Mouse (Mus musculus): ENCODE results near the gene Uba7. TPM values are rescaled to one million over a fixed set of nuclear protein-coding genes. Genes with fewer than 3 reads are reported as not detected.

The Uba7 gene
- polyA plus RNA-seq, 1 experiment: 91.5 TPM

DNA sequence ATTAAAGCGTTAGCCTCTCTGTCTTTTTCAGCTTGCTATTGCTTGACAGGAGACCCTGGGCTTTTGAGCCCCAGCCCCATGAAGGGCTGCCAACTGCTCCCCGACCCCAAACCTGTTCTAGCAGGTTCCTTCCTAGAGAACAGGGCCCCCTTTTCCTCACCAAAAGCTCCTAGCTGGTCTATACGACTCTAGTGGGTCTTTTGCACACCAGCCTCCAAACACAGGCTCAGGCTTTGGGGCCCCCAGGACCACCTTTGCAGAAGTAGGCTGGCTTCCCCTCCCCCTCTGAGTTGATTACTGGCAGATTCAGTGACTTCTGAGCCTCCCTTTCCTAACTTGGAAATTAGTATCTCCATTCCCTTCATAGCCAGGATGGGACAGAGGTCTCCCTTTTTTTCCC lies 38.5 kb upstream of the Uba7 start:
- no peaks in the 10 kb centered on the region for H3K9me3 ChIP-seq
- H3K36me3 ChIP-seq (replicated peaks; ENCODE audit: low read length): no peaks in the 10 kb centered on the region
- H3K4me3 ChIP-seq (replicated peaks): no peak overlapping the region
- H3K4me1 ChIP-seq: peaks cover 19% of the 10 kb centered on the region
- TF ChIP-seq GATA1 (IDR thresholded peaks at IDR 0.05; ENCODE audit: borderline replicate concordance, low read length): no peak
- TF ChIP-seq FLI1 (IDR thresholded peaks at IDR 0.05; ENCODE audit: low read length): no peak
- H3K27me3 ChIP-seq (replicated peaks): peaks cover 91% of the 10 kb centered on the region

DNA sequence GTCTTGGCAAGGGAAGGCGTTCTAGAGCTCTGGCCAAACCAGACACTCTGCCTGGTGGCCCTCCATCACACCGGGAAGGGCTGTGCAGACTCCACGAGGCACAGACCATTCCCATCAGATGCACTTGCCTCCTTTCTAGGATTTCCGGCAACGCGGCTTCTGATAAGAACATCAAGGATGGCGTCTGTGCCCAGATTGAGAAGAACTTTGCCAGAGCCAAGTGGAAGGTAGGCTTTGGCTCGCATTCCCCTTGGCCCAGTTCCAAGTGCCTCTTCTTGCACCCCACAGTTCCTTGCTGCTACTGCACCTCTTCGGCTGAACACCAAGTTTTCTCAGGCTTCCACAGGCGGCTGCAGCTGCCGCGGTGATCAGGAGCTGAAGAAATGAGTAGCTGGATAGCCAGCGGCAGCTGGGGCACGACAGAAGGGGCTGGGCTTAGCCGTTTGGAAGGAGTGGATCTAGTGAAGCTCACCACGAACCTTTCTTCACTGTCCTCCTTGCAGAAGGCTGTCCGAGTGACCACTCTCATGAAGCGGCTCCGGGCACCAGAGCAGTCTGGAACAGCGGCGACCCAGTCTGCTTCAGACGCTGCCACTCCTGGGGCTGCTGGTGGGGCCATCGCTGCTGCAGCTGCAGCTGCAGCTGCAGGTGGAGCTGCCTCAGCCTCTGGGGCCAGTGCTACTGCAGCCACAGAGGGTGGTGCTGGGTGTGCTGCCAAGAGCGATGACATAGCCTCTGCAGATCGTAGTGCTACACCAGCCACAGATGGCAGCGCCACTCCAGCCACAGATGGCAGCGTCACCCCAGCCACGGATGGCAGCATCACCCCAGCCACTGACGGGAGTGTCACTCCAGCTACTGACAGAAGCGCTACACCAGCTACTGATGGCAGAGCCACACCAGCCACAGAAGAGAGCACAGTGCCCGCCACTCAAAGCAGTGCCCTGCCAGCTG lies 27.8 kb upstream of the Uba7 start:
- Histone ChIP-seq H3K27me3 (replicated peaks) (peaks cover 32% of the 10 kb centered on the region), H3K9me3 (no peaks in the 10 kb centered on the region), H3K36me3 (replicated peaks; ENCODE audit: low read length) (no peaks in the 10 kb centered on the region), H3K4me1 (peaks cover 41% of the 10 kb centered on the region), H3K4me3 (replicated peaks) (peak overlapping the region; percentile 29)
- TF ChIP-seq GATA1 (IDR thresholded peaks at IDR 0.05; ENCODE audit: borderline replicate concordance, low read length): no peak
- TF ChIP-seq FLI1 (IDR thresholded peaks at IDR 0.05; ENCODE audit: low read length): no peak

DNA sequence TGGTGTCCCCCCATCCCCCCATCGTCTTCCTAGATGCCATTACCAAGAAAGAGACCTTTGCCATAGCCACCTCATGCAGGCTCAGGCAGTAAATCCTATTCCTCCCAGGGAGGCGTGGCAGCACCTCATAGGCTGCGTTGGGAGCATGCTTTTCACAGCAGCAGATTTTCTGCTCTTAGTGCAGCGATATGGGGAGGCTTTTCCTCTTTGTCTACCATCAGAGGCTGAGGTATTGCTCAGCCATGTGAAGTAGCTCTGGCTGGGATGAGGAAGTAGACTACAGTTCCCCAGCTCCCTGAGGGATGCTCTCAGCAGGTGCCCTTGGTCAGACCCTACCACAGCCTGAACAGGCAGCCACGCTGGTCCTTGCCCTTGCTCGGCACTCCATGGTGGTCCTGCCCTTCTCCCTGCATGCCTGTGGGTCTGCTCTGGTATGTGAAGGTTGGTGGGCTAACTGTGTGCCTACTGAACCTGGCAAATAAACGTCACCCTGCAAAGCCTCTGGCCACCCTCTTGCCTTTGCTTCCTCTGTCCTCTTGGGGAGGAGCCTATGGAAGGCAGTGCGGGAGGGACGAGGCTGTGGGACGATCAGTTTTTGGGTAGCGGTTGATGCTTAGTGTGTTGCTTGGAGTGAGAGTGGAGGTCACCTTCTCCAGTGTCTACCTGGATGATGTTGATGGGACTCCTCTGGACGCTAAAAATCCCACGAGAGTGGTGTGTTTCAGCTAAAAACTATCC lies 26.0 kb upstream of the Uba7 start:
- TF ChIP-seq GATA1 (IDR thresholded peaks at IDR 0.05; ENCODE audit: borderline replicate concordance, low read length) (no peak), FLI1 (IDR thresholded peaks at IDR 0.05; ENCODE audit: low read length) (no peak)
- peaks cover 7% of the 10 kb centered on the region for H3K36me3 ChIP-seq (replicated peaks; ENCODE audit: low read length)
- no peaks in the 10 kb centered on the region for H3K9me3 ChIP-seq
- H3K27me3 ChIP-seq (replicated peaks): peaks cover 31% of the 10 kb centered on the region
- peaks cover 46% of the 10 kb centered on the region for H3K4me1 ChIP-seq
- H3K4me3 ChIP-seq (replicated peaks): peak overlapping the region; percentile 5

DNA sequence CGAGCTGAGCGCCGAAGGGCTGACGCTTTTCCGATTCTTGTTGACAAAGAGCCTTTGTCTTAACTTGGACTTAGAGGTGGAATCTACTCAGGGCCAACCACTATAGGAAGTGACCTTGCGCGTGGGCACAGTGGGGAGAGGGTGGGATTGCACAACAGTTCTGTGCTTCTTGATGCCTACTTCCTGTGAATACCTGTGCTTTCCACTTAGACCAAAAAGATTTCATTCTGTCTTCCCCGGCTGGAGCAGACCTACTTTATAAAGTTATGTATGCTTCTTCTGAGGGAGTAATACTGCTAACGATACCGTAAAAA lies 25.4 kb upstream of the Uba7 start, which contains the start of gene Traip:
Traip (plus strand) TSS at position 215 of the 314 bp plus-strand sequence.
- peaks cover 46% of the 10 kb centered on the region for H3K4me1 ChIP-seq
- H3K4me3 ChIP-seq (replicated peaks): peak within 1 kb of the TSS; percentile 99
- peaks cover 31% of the 10 kb centered on the region for H3K27me3 ChIP-seq (replicated peaks)
- no peaks in the 10 kb centered on the region for H3K9me3 ChIP-seq
- TF ChIP-seq GATA1 (IDR thresholded peaks at IDR 0.05; ENCODE audit: borderline replicate concordance, low read length): no peak
- TF ChIP-seq FLI1 (IDR thresholded peaks at IDR 0.05; ENCODE audit: low read length): no peak
- H3K36me3 ChIP-seq (replicated peaks; ENCODE audit: low read length): peaks cover 7% of the 10 kb centered on the region

DNA sequence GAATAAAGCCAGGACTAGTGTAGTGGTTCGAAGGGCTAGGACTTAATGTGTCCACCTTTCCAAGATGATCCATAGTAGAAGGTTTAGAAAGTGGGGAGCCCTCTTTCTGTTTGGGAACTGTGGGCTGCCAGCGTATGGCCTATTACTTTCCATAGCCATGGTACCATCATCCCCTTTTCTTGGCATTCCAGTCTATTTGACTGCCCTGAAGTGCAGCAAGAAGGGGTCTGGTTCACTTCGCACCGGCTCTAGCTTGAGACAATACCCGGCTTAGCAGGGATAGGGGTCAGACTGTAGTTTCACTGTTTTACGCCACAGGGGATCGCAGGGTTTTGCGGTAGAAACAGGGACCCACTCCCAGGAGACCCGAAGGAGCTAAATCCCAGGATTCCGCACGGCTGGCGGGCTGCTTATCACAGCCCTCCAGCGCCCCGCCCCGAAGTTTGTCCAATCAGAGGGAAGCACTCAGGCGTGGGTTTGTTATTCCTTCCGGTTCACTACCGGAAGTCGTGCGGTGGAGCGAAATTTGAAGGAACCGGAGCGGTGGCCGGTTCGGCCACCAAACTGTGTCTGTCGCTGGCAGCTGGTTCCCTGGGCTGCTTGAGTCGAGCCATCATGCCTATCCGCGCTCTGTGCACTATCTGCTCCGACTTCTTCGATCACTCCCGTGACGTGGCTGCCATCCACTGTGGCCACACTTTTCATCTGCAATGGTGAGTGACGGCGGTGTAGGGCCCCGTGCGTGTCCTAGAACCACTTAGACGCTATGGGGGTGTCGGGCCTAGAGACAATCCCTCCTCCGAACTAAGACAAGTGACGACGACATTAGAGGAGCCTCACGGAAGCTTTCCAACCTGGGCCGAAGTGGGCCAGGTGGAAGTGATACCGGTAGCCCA lies 24.6 kb upstream of the Uba7 start:
- Histone ChIP-seq H3K4me3 (replicated peaks) (peak overlapping the region; percentile 99), H3K36me3 (replicated peaks; ENCODE audit: low read length) (peaks cover 13% of the 10 kb centered on the region), H3K9me3 (no peaks in the 10 kb centered on the region), H3K4me1 (peaks cover 46% of the 10 kb centered on the region), H3K27me3 (replicated peaks) (peaks cover 23% of the 10 kb centered on the region)
- TF ChIP-seq GATA1 (IDR thresholded peaks at IDR 0.05; ENCODE audit: borderline replicate concordance, low read length): peak; percentile 73; the same call in 1 of the 3 replicates
- TF ChIP-seq FLI1 (IDR thresholded peaks at IDR 0.05; ENCODE audit: low read length): peak; percentile 99; the same call in 1 of the 2 replicates

DNA sequence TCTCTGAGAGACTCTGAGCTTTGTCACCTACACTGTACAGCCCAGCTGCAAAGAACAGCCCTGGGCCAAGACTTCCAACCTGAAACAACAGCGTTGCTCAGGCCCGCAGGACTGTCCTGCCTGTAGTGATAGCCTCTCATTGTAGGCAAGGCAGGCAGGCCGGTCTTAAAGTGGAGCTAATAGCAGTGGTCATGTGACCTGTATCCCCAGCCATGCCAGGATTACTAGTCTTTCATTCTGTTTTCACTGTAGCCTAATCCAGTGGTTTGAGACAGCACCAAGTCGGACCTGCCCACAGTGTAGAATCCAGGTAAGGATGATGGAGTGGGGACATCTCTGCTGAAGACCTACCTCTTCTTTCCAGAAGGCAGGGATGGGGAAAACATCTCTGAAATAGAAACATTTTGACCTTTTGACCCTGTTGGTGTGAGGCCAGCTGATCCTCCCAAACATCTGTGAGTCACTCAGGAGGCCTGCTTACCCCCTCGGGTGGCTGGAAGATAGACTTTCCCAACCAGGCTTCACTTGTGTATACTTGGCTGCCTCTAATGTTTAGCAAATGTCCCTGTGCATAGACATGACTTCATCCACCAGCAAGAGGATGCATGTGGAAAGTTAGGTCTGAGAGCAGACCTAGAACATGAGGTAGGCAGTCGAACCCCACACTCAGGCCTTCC lies 19.6 kb upstream of the Uba7 start:
- no peak for TF ChIP-seq GATA1 (IDR thresholded peaks at IDR 0.05; ENCODE audit: borderline replicate concordance, low read length)
- no peak for TF ChIP-seq FLI1 (IDR thresholded peaks at IDR 0.05; ENCODE audit: low read length)
- Histone ChIP-seq H3K27me3 (replicated peaks) (no peaks in the 10 kb centered on the region), H3K36me3 (replicated peaks; ENCODE audit: low read length) (peaks cover 62% of the 10 kb centered on the region)

DNA sequence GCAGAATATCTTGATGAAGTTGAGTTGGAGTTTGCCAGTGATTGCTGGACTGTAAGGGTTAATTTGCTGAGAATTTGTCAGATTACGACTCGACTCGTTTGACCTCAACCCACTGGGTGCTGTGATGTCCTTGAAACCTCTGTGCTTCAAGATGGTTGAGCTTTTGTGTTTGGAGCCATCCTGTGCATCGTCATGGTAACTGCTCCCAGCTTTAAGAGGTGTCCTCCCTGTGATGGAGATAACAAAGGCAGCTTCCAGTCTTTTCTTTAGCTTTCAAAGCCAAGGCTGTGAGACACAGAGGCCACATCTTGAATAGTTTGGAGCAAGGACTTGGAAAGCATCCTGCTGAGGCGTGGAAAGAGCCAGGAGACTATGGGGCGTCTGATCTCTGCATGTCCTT lies 18.2 kb upstream of the Uba7 start:
- H3K27me3 ChIP-seq (replicated peaks): no peaks in the 10 kb centered on the region
- TF ChIP-seq FLI1 (IDR thresholded peaks at IDR 0.05; ENCODE audit: low read length) (no peak), GATA1 (IDR thresholded peaks at IDR 0.05; ENCODE audit: borderline replicate concordance, low read length) (no peak)
- no peak overlapping the region for H3K4me3 ChIP-seq (replicated peaks)
- no peaks in the 10 kb centered on the region for H3K9me3 ChIP-seq
- peaks cover 76% of the 10 kb centered on the region for H3K36me3 ChIP-seq (replicated peaks; ENCODE audit: low read length)
- peaks cover 22% of the 10 kb centered on the region for H3K4me1 ChIP-seq

More for the DNA sequence above, 19.6 kb upstream of the Uba7 start:
- peaks cover 23% of the 10 kb centered on the region for H3K4me1 ChIP-seq
- H3K4me3 ChIP-seq (replicated peaks): no peak overlapping the region
- H3K9me3 ChIP-seq: no peaks in the 10 kb centered on the region

DNA sequence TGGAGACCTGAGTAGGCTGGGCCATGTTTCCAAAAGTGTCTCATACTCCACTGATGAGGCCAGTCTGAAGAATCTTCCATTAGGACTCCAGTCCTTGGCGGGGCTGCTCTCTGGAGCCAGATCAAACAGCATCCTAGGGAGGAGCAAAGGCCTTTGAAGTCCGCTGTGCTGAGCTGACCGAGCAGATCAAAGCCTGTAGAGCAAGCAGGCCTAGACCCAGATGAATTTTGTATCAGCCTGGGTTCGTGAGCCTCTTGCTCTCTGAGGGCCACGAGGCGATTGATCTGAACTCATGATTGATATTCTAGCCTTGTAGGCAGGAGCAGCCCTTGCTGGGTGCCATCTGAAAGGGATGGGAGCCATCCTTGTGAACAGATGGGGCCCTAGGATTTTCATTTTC lies 15.4 kb upstream of the Uba7 start:
- Histone ChIP-seq H3K4me3 (replicated peaks) (no peak overlapping the region), H3K36me3 (replicated peaks; ENCODE audit: low read length) (peaks cover 89% of the 10 kb centered on the region), H3K9me3 (no peaks in the 10 kb centered on the region), H3K4me1 (peaks cover 39% of the 10 kb centered on the region), H3K27me3 (replicated peaks) (no peaks in the 10 kb centered on the region)
- TF ChIP-seq FLI1 (IDR thresholded peaks at IDR 0.05; ENCODE audit: low read length) (no peak), GATA1 (IDR thresholded peaks at IDR 0.05; ENCODE audit: borderline replicate concordance, low read length) (no peak)

DNA sequence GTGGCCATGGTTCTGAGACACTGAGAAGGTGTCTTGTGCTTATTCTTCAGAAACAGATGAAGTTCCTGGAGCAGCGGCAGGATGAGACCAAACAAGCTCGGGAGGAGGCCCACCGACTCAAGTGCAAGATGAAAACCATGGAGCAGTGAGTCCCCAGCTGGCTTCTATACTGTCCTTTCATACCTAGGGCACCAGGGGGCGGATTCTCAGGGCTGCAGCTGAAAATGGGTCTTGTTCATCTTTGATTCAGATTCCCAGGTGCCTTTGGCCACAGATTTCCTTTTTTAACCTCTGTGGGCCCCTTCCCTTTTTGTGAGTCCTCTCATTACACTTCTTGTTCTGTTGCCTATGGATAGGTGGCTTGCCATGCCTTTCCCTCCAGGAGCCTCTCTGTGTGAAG lies 14.4 kb upstream of the Uba7 start:
- TF ChIP-seq FLI1 (IDR thresholded peaks at IDR 0.05; ENCODE audit: low read length): no peak
- TF ChIP-seq GATA1 (IDR thresholded peaks at IDR 0.05; ENCODE audit: borderline replicate concordance, low read length): no peak
- H3K36me3 ChIP-seq (replicated peaks; ENCODE audit: low read length): peaks cover 89% of the 10 kb centered on the region
- no peak overlapping the region for H3K4me3 ChIP-seq (replicated peaks)
- peaks cover 49% of the 10 kb centered on the region for H3K4me1 ChIP-seq
- H3K27me3 ChIP-seq (replicated peaks): no peaks in the 10 kb centered on the region
- no peaks in the 10 kb centered on the region for H3K9me3 ChIP-seq
